Mouse (Mus musculus): Measurements from ENCODE around the gene Tmem189.

- TF ChIP-seq EP300 (IDR thresholded peaks at IDR 0.05) = no peak
- no peak for TF ChIP-seq CTCF (IDR thresholded peaks at IDR 0.05)
Measured at GRCm38 (mm10) chr2:167719520-167719919, 29.9 kb upstream of the Tmem189 start.
